Mouse (Mus musculus): ENCODE results near the gene Vash1.

DNA sequence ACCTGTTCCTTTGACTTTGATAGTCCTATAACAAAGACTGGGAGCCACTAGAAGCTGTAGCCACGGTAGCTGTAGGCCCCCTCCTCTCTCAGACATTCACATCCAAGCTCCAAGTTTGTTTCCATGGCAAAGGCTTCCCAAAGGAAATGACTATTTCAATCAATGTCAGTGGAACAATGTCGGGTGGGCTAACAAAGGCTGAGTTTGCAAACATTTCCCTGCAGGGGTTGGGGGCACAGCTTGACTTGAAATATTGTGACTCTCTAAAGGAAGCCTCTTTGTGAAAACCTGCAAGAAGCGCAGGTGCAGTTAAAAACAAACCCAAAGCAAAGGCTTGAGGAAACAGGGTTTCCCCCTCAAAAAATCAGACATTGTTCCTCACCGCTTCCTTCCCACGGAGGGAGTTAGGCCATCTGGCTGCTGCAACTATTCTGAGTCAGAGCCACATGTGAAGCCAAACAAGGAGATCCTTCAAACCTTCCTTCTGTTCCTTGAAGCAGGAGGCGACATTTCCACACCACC lies 19.0 kb upstream of the Vash1 start:
- TF ChIP-seq CTCF (IDR thresholded peaks at IDR 0.05; ENCODE audit: low read depth, low read length) (no peak), POLR2A (IDR thresholded peaks at IDR 0.05; ENCODE audit: extremely low read depth, insufficient read depth, low read length) (no peak)
